Mouse (Mus musculus) frontal cortex, adult (tissue): Measurements from ENCODE around the gene Extl1.
"Not testable (repeated sequence)": the region's sequence is repeated elsewhere in the genome, so short reads cannot be mapped to it uniquely, and the experiment has no call there.

Experiments used
- ATAC-seq: cut with Nextera tagmentation; 2 replicates; pipeline ENCODE4 v1.9.2; 2017; ENCODE audit warnings: mild to moderate bottlenecking, moderate library complexity, mixed read lengths; ENCODE audit not compliant: low TSS enrichment

The Extl1 gene

GRCm38 (mm10) chr4:134351329-134352260, 32.1 kb downstream of the Extl1 start:
- ATAC-seq, result no peak

- no peak for ATAC-seq
These were observed 33.0 kb downstream of the Extl1 start for GRCm38 (mm10) chr4:134350641-134351040.

- no peak for ATAC-seq
These were observed 33.8 kb downstream of the Extl1 start for GRCm38 (mm10) chr4:134349829-134350228.

GRCm38 (mm10) chr4:134348545-134348944, 35.1 kb downstream of the Extl1 start:
- ATAC-seq, result no peak

GRCm38 (mm10) chr4:134348078-134348477, 35.6 kb downstream of the Extl1 start:
- no peak for ATAC-seq

GRCm38 (mm10) chr4:134345802-134346201, 37.8 kb downstream of the Extl1 start:
- no peak for ATAC-seq

- ATAC-seq, result no peak
These were observed 39.0 kb downstream of the Extl1 start for GRCm38 (mm10) chr4:134344620-134345019.

- ATAC-seq, result no peak
These were observed 40.3 kb downstream of the Extl1 start, which contains the start of gene Slc30a2 for GRCm38 (mm10) chr4:134343071-134344031. Slc30a2 (plus strand) TSS chr4:134343181.

GRCm38 (mm10) chr4:134342213-134342779, 41.4 kb downstream of the Extl1 start:
- no peak for ATAC-seq

- not testable (repeated sequence) for ATAC-seq
These were observed 42.4 kb downstream of the Extl1 start for GRCm38 (mm10) chr4:134341231-134341630.

GRCm38 (mm10) chr4:134330281-134330680, 53.4 kb downstream of the Extl1 start:
- no peak for ATAC-seq

GRCm38 (mm10) chr4:134328832-134329231, 54.8 kb downstream of the Extl1 start:
- no peak for ATAC-seq

- ATAC-seq, result no peak
These were observed 55.5 kb downstream of the Extl1 start for GRCm38 (mm10) chr4:134328151-134328550.

GRCm38 (mm10) chr4:134326859-134327530, 56.7 kb downstream of the Extl1 start:
- no peak for ATAC-seq

GRCm38 (mm10) chr4:134324655-134325054, 59.0 kb downstream of the Extl1 start:
- no peak for ATAC-seq

- no peak for ATAC-seq
These were observed 62.1 kb downstream of the Extl1 start for GRCm38 (mm10) chr4:134321524-134321923.

GRCm38 (mm10) chr4:134319674-134320073, 64.0 kb downstream of the Extl1 start:
- no peak for ATAC-seq

GRCm38 (mm10) chr4:134319074-134319473, 64.6 kb downstream of the Extl1 start:
- no peak for ATAC-seq

GRCm38 (mm10) chr4:134316390-134316789, 67.3 kb downstream of the Extl1 start:
- no peak for ATAC-seq

- no peak for ATAC-seq
These were observed 68.2 kb downstream of the Extl1 start for GRCm38 (mm10) chr4:134315470-134315869.

GRCm38 (mm10) chr4:134314876-134315275, 68.8 kb downstream of the Extl1 start, which contains the start of gene Trim63:
Trim63 (plus strand) TSS chr4:134315120.
- ATAC-seq, result no peak
